Mouse (Mus musculus) midbrain, embryonic 11.5 days (tissue): ENCODE data around the gene Nek3. TPM values are rescaled to one million over a fixed set of nuclear protein-coding genes. Genes with fewer than 3 reads are reported as not detected.

Experiments
- ATAC-seq: fragments of 200-750 bp; cut with Nextera tagmentation; 2 replicates; pipeline ENCODE4 v1.8.0; 2017; ENCODE audit warnings: moderate TSS enrichment, moderate library complexity; ENCODE audit not compliant: low FRiP score
- DNase-seq: peaks from one replicate; pipeline ENCODE4 v3.0.0; 2015; ENCODE audit warnings: low spot score; ENCODE audit errors: missing footprints
- H3K27ac ChIP-seq: fragments of 300-500 bp; sonication (generic); 2 replicates; pipeline ENCODE4 v1.5.1; 2014; ENCODE audit warnings: low read depth, low read length
- H3K27me3 ChIP-seq: fragments of 300-500 bp; sonication (generic); 2 replicates; pipeline ENCODE4 v1.6.1; 2014; ENCODE audit warnings: mild to moderate bottlenecking, low read length, moderate library complexity, mixed read lengths; ENCODE audit not compliant: control insufficient read depth, insufficient read depth
- H3K36me3 ChIP-seq: fragments of 300-500 bp; sonication (generic); 2 replicates; pipeline ENCODE4 v1.6.1; 2014; ENCODE audit warnings: mild to moderate bottlenecking, low read length, moderate library complexity, mixed read lengths; ENCODE audit not compliant: control insufficient read depth, insufficient read depth
- H3K4me1 ChIP-seq: fragments of 300-500 bp; sonication (generic); 2 replicates; pipeline ENCODE4 v1.6.1; 2014; ENCODE audit warnings: low read length; ENCODE audit not compliant: control insufficient read depth, insufficient read depth
- H3K4me2 ChIP-seq: fragments of 300-500 bp; sonication (generic); 2 replicates; pipeline ENCODE4 v1.6.1; 2014; ENCODE audit warnings: mild to moderate bottlenecking, moderate library complexity
- H3K4me3 ChIP-seq: fragments of 300-500 bp; sonication (generic); 2 replicates; pipeline ENCODE4 v1.5.1; 2014; ENCODE audit warnings: low read depth, low read length
- H3K9ac ChIP-seq: fragments of 300-500 bp; sonication (generic); 2 replicates; pipeline ENCODE4 v1.6.1; 2014; ENCODE audit warnings: low read length
- H3K9me3 ChIP-seq: fragments of 300-500 bp; sonication (generic); 2 replicates; pipeline ENCODE4 v1.6.1; 2016; ENCODE audit warnings: low read length; ENCODE audit not compliant: control insufficient read depth
- WGBS: fragments of 180-500 bp; shearing (Covaris S2); extraction: QIAGEN DNeasy Blood & Tissue Kit; methylation state at CpG from one replicate; pipeline ENCODE4 v1.1.7; 2014; 5-methylcytosine and 5-hydroxymethylcytosine counted together
- polyA plus RNA-seq: library from polyadenylated mRNA; unstranded; fragments of >200 nt; fragmentation: Nextera tagmentation; extraction: Ambion mirVana; gene quantifications from 2 replicates; pipeline ENCODE4 v1.2.1, GENCODE M21; 2014

The Nek3 gene
- polyA plus RNA-seq, 1 experiment from 2014 or later: 8.9 TPM

DNA sequence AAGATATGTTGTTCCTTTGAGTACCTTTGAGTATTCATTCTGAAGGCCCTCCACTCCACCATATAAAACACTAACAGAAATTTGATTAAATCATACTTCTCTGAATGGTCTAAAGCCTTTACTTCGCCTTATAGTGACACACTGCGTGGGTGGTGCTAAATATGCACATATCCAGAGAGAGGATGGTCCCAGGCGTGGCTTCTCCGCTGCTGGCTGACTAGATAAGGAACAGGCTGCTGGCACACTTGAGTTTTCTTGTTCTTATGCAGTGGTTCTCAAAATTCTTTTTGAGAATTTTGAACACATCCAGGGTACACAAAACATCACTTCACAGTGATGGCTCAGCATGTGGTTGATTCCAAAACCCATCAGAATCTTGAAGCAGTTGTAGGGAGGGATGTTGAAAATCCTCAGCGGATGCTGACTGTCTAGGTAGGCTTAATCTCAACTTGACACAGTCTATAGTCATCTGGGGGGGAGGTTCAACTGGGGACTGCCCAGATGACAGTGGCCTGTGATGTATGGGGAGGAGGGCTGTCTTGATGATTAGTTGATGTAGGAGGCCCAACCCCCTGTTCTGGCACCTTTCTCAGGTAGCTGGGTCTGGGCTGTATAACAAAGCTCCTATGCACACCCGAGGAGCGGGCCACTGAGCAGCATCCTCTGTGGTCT, 32.0 kb downstream of the Nek3 start:
- Histone ChIP-seq H3K27me3 (no peaks in the 10 kb centered on the region), H3K4me1 (no peaks in the 10 kb centered on the region), H3K36me3 (no peaks in the 10 kb centered on the region; the same call in 1 of the 2 replicates), H3K9ac (no peak overlapping the region), H3K4me2 (no peak overlapping the region), H3K9me3 (no peaks in the 10 kb centered on the region), H3K4me3 (no peak overlapping the region), H3K27ac (no peak overlapping the region)
- DNase-seq (no peak), ATAC-seq (no peak)
- 88% methylated on average over 7 of the region's 7 CpGs for WGBS

DNA sequence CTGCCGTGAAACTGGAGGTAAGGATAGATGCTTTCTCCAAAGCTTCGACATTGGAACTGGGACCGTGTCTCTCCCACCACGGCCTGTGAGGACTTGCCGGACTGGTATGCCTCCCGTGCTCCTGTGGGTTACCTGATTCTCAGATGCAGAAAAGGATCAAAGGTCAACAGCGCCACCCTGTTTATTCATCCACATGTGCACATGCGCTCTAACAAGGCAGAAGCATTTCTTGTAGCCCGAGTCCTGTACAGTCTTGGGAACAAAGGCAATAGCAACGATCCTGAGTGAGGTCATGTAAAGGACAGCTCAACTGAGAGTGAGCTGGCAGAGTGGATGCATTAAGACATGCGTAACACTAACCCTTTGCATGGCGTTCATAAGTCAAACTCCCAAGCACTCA, 34.2 kb downstream of the Nek3 start:
- 93% methylated on average over 12 of the region's 12 CpGs for WGBS
- no peak for DNase-seq
- Histone ChIP-seq H3K4me1 (no peaks in the 10 kb centered on the region), H3K9me3 (no peaks in the 10 kb centered on the region), H3K4me3 (no peak overlapping the region), H3K27ac (no peak overlapping the region), H3K9ac (no peak overlapping the region), H3K36me3 (no peaks in the 10 kb centered on the region; the same call in 1 of the 2 replicates), H3K27me3 (no peaks in the 10 kb centered on the region), H3K4me2 (no peak overlapping the region)
- ATAC-seq: no peak

DNA sequence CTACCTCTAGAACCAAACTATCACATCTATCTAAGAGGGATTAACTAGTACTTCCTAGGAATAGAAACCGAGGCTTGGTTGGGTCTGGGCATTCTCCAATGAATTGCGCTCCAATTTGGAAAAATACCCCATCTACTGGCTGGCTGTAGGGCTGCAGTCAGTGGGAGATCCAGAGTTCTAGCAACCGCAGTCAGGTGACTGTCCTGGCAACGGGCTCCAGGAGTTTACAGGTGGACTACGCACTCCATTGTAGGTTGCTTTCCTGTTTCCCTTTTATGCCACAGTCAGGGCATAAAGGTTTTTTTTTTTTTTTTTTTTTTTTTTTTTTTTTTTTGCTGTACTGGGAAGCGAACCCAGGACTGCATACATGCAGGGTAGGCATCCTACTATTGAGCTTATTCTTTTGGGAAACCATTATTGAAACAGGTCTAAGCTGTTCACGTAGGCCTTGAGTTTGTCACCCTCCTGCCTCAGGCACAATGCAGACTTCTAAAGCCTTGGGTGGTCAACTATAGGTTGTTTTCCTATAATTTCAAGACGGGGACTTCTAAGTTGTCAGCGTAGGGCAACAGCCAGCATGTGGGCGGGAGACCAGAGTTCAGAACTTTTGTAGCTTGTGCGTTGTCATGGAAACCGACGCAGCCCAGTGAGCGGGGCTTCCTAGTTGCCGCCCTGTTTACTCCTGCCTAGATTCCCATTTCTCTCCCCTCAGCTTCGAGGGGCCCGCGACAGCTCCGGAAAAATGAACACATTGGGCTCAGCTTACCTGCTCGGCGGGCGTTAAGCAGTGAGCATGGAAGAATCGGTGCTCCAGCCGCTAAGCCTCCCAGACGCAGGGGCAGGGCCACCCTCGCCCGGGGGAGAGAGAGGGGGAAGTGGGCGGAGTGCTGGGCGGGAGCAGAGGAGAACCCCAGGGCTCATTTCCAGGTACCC, 41.7 kb downstream of the Nek3 start, which contains the start of gene Nek5:
TSS of gene Nek5 (minus strand) at position 834 of the 933 bp plus-strand sequence.
- peak; percentile 87 for ATAC-seq
- H3K9me3 ChIP-seq: no peaks in the 10 kb centered on the region
- peak; percentile 96 for DNase-seq
- peak within 1 kb of the TSS; percentile 47 for H3K4me2 ChIP-seq
- peak within 1 kb of the TSS; percentile 40; the same call in 1 of the 2 replicates for H3K9ac ChIP-seq
- H3K4me1 ChIP-seq: no peaks in the 10 kb centered on the region
- no peak within 1 kb of the TSS for H3K27ac ChIP-seq
- WGBS: 1% methylated on average over 29 of the region's 29 CpGs
- H3K27me3 ChIP-seq: no peaks in the 10 kb centered on the region; the same call in 1 of the 2 replicates
- H3K4me3 ChIP-seq: peak within 1 kb of the TSS; percentile 35
- H3K36me3 ChIP-seq: no peaks in the 10 kb centered on the region

DNA sequence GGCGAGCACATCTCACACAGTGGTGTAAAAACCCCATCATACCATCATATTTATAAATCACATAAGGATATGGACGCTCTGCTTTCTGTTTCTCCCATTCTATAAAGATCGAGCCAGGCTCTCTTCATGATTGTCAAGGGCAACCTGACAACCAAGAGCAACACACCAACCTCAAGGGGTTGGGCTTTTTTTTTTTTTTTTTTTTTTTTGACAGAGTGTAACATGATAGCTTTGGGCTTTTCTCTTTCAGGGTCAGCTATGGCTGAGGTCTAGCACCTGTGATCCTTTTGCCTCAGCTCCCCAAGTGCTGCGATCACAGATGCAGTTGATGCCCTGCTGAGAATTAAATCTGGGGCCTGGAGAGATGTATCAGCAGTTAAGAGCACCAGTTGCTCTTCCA, 59.2 kb downstream of the Nek3 start:
- DNase-seq (no peak), ATAC-seq (no peak)
- no peaks in the 10 kb centered on the region for H3K4me1 ChIP-seq
- no peaks in the 10 kb centered on the region for H3K27me3 ChIP-seq
- WGBS: 85% methylated on average over 4 of the region's 4 CpGs
- no peak overlapping the region for H3K4me3 ChIP-seq
- no peak overlapping the region for H3K27ac ChIP-seq
- no peaks in the 10 kb centered on the region for H3K36me3 ChIP-seq
- no peak overlapping the region for H3K9ac ChIP-seq
- no peak overlapping the region for H3K4me2 ChIP-seq
- no peaks in the 10 kb centered on the region for H3K9me3 ChIP-seq

DNA sequence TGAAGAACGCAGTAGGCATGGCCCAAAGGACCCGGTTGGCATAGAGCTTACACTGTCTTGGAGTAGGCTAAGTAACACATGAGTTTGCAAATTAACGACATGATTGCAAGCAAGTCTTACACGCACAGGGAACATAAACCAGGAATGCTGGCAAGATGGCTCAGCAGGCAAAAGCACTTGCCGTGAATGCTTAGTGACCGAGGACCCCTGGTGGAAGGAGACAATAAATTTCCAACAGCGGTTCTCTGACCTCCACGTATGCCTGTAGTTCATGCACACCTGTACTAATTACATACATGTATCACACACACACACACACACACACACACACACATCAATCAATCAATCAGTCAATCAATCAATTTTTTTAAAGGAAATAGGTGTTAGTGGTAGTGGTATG, 74.7 kb downstream of the Nek3 start:
- Histone ChIP-seq H3K4me2 (no peak overlapping the region), H3K27me3 (no peaks in the 10 kb centered on the region), H3K9ac (no peak overlapping the region), H3K27ac (no peak overlapping the region), H3K9me3 (no peaks in the 10 kb centered on the region), H3K4me1 (no peaks in the 10 kb centered on the region), H3K4me3 (no peak overlapping the region), H3K36me3 (no peaks in the 10 kb centered on the region)
- no peak for DNase-seq
- 54% methylated on average over 8 of the region's 8 CpGs for WGBS
- no peak for ATAC-seq

DNA sequence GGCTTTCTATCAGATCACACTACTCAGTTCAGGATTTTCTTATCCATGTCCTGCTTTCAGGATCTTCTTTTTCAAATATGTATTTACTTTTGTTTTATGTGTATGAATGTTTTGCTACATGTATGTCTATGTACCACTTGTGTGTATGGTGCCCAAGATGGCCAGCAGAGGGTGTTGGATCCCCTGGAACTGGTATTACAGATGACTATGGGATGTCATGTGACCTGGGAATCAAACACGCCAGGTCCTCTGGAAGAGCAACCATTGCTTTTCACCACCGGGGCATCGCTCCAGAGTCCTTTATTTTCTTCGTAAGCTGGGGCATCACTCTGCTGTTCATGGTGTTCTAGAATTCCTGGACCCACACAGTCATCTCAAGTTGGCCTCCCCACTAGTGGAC, 77.0 kb downstream of the Nek3 start:
- Histone ChIP-seq H3K4me2 (no peak overlapping the region), H3K36me3 (no peaks in the 10 kb centered on the region), H3K4me3 (no peak overlapping the region), H3K27me3 (no peaks in the 10 kb centered on the region), H3K4me1 (no peaks in the 10 kb centered on the region), H3K27ac (no peak overlapping the region), H3K9me3 (no peaks in the 10 kb centered on the region), H3K9ac (no peak overlapping the region)
- DNase-seq: no peak
- 92% methylated on average over 4 of the region's 4 CpGs for WGBS
- ATAC-seq: no peak

DNA sequence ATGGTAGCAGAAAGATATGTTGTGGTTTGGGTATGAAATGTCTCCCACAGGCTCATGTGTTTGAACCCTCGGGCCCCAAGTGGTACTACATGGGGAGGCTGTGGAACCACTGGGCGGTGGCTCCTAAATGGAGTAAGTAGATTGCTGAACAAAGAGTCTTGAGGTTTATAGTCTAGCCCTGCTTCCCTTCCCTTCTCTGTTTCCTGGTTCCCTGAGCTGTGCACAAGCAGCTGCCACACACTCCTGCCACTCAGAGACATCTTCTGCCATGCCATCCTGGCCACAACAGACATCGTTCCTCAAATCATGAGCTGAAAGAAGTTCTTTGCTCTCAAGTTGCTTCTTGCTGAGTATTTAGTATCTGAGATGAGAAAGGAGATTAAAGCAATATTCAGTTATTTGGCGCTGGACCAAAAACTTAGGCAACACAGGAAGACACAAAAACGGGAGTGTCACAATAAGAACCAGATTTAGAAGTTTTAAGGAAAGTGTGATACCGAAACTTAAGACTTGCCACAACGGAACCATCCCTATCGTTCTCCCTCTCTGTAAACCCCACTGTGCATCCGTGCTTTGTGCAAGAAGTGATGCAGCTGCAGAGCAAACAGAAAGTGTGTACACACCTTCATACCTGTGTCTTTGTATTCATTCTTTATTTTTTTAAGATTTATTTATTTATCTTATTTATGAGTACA, 86.8 kb downstream of the Nek3 start:
- no peaks in the 10 kb centered on the region for H3K27me3 ChIP-seq
- no peak overlapping the region for H3K9ac ChIP-seq
- H3K4me1 ChIP-seq: no peaks in the 10 kb centered on the region
- DNase-seq (no peak), ATAC-seq (no peak)
- H3K9me3 ChIP-seq: no peaks in the 10 kb centered on the region
- H3K27ac ChIP-seq: no peak overlapping the region
- H3K4me2 ChIP-seq: no peak overlapping the region
- no peak overlapping the region for H3K4me3 ChIP-seq
- H3K36me3 ChIP-seq: no peaks in the 10 kb centered on the region
- WGBS: 89% methylated on average over 9 of the region's 9 CpGs
